Mouse (Mus musculus) ES-CJ7 (cell line): ENCODE measurements at regions not wholly inside any gene's neighbourhood (a gene's known extent, or its start where the extent isn't known, plus 50 kb on each side); places are given as distances from the start of the nearest gene placed in this dataset.
A peak's percentile ranks its signal among the peaks of the same experiment; 100 is the strongest.

Experiments used
- DNase-seq: peaks from one replicate; pipeline ENCODE4 v3.0.0; 2011; ENCODE audit warnings: low read depth, low spot score

DNA sequence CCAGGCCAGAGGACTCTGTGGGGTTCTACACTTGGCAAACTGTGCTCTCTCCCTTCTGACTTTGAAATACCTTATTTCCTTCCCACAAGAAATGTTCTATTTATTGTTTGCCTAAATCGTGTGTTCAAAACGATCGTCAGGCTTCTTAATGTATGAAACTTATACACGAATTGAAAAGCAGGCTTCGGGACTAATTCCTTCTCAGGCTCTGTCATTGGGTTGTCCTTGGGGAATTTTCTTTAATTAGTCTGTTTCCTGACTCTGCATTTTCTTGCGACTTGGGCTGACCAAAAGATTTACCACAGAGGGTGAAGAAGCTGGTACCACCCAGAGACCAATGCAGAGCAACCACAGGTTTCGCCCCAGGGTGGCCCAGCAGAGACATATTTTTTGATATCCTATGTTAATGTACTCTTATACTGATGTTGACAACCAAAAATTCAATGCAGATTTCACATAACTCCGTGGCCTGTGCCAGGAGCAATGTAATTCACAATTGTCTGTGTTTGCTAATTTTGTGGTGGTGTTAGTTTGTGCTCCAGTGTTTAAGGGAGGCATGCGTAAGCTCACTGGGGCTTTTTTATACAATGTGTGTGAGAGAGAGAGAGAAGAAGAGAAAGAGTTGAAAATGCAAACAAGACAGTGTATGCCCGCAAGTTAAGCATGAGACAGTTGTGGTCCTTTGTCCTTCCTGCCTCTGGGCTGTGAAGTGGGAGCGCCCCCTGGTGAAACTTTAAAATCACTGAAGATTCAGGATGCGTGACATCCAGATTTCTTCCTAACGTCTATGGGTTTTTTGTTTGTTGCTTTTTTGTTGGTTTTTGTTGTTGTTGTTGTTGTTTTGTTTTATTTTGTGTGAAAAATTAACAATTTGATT, 452.7 kb downstream of the Sox2 start:
- DNase-seq, result peak; percentile 76

DNA sequence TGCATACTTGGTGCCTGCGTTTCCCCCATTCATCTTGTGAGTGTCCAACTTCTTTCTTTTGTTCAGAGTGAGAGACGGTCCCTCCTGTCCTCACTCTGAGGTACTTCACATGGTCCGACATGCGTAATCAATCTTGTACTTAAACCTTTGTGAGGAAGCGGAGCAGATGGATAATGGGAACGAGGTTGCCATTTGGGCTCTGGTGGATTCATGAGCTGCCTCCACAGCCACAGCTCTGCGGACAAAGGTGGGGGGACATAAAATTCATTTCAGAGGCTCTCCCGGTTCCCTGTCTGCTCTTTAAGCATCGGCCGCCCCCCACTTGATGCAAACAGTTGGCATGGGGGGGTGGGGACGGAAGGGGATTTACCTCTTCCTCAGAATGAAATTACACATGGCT, 454.7 kb downstream of the Sox2 start:
- no peak for DNase-seq

DNA sequence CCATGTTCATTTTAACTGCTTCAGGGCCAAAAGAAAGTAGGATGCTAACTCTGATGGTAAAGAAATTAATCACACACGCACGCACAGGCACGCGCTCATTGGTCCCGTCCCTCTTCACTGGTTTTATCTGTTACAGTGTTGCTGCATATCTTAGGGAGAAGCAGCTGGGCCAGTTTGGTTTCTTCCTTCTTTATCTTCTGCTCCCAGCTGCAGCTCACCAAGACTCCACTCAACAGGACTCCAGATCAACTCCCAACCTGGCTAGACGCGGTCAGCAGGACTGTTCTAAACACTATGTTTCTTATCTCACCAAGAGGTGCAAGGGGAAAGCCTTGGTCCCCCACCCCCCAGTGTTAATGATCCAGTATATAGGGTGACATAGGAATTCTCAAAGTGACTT, 455.9 kb downstream of the Sox2 start:
- DNase-seq, result no peak

DNA sequence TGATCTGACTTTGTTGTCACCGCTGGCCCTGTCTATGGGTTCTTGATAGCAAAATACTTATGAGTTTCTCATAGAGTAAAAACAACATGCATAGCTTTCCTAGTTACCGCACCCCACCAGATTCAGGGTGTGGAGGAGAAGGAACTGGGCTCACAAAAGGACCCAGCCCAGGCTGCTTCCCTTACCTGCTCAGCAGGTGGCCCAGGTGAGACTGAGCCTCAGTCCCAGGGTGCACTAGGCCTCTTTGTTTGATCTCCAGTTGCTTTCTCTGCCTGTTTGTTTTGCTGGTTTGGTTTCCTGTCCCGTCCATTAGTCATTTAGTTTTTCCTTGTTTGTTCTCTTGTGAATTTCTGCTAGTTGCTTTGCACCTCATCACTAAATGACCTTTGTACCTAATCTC, 483.3 kb downstream of the Sox2 start:
- DNase-seq, result peak; percentile 21

DNA sequence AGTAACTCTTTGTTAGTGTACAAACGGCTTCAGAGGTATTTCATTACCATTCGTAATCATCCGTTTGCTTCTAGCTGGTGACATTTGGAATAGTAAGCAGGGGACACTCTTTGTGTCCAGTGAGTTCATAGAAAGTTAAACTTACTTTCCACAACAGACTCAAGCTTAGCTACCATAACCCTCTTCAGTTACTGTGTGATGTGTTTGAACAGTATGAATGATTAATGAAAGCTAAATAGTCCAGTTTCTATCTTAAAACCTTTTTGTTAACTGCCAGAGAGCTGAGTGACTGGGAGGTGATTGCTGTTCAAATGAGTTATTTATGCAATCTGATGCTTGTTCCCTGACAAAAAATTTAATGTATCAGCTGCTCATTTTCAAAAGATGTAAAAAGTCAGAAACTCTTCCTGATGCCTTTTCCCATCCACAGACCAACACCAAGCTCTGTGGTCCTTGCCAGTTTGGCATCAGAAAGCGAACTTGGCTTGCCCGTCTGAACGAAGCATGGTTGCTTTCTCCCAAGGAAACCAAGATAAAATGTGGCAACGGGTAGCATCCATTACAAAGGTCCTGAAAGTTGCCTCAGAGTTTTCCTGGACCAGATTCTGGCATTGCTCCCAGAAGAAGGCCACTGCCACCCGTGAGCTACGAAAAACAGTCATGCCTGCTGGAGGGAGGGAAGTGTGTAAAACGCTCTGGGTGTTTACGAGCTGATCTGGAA, 491.5 kb downstream of the Sox2 start:
- no peak for DNase-seq

DNA sequence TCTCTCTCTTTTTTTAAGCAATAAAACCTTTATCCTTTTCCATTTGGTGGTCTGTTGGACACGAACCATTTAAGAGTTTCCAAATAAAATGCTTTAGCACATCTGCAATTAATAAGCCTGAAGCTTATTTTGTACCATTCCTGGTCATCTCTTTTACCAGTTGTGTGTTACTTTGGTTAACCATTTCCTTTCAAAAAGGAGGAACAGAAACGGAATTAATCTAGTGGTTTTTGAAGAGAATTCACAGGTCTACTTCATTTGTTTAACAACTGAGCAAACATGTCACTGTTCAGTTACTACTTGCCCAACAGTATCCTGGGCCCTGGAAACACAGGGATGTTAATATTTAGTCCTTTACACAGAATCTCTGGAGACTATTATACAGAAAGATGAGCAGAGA, 492.5 kb downstream of the Sox2 start:
- DNase-seq, result no peak

DNA sequence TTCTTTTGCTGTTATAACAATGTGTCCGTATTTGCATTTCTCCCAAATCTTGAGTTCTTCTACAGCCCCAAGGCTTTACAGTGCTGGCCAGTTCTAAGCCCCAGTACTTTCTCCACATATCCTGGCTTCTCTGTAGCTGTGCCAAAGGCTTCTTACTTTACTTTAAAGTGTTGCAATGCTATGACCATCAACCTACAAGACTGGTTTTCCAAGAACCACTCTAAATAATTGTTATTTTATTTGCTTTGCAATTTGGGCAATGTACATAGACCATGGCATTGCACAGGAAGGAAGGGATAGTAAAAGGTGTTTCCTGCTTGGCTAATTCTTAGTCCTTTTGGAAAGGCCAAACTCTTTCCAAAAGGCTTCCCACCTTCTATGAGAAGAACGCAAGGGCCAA, 495.4 kb downstream of the Sox2 start:
- no peak for DNase-seq

DNA sequence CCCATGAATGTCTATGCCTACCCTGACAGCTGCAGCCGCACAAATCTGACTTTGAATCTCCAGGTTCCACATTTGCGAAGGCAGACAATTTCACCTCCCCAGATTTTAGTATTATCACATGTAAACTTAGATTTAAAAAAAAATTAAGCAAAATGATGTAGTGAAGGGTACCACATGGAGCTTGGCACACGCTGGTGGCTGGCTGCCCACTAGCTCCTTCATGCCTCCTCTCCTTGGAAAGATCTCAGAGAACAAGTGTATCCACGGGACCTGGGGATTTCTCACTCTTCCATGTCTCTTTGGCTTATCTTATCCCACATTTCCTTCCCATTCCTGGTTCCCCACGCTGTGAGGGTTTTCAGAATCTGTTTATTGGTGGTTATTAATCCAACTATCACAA, 496.5 kb downstream of the Sox2 start:
- no peak for DNase-seq

DNA sequence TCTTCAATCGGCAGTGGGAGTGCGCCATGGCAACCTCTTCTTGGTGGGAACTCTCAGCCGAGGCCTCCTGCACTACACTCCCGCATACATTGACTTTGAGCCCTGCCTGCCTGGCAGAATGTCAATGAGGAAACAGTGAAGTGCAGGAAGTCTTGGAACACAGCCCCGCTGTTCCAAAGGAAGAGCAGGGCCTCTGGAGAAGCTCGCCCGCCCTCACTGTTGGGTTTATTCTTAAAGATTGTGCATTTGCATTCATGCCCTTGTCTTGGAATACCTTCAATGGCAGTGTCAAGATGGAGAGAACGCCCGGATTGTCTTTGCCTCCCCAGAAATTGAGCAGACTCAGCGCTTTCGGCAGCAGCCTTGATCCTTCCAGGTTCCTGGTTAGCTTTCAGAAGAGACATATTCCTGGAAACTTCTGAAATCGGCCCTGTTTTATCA, 499.1 kb downstream of the Sox2 start:
- DNase-seq, result peak; percentile 66

DNA sequence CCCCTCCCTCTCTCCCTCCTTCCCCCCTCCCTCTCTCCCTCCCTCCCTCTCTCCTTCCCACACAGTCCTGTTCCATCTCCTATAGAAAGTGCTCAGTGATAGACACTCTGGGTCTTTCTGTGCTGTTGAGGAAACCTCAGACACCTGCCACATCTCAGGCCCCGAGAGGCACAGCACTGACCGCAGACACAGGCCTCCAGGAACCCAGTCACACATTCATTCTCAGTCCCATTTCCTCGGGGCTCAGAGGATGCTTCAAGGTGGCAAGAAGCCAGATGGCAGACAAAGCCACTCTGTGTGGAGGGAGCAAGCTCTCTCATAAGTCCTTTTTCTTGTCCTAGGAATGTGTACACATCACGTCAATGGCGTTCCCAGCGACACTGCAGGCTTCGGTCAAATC, 502.0 kb downstream of the Sox2 start:
- DNase-seq, result no peak

DNA sequence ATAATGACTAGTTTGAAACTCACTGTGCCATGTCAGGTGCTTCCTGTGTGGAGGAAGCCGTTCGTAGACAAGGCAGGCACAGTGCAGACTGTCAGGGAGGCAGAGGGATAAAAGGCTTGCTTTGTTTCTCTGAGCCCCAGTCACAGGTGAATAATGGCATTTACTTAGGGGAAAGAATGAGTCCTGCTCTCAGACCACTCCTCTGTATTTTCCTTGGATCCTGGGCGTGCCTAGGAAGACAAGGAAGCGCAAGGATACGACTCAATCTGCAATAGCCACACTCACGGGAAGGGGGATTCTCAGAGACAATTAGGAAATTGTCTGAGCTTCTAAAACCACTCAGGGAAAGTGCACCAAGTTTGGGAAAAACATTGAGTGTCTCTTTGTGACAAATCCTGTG, 504.1 kb downstream of the Sox2 start:
- DNase-seq, result peak; percentile 48

DNA sequence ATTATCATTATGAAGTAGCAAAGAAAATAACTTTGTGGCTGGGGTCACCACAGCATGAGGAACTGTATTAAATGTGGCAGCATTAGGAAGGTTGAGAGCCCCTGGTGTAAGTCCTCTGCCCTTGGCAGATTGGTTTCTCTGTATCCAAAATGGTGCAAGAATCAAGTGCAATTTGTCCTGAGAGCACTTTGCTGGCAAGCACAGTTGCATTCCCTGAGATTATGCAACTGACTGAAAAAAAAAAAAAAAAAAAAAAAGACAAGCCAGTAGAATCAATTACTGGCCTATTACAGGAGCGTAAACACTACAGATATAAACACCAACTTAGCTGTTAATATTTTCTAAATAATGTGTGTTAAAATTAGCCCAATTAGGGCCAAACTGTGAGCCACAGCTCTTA, 518.5 kb downstream of the Sox2 start:
- no peak for DNase-seq

DNA sequence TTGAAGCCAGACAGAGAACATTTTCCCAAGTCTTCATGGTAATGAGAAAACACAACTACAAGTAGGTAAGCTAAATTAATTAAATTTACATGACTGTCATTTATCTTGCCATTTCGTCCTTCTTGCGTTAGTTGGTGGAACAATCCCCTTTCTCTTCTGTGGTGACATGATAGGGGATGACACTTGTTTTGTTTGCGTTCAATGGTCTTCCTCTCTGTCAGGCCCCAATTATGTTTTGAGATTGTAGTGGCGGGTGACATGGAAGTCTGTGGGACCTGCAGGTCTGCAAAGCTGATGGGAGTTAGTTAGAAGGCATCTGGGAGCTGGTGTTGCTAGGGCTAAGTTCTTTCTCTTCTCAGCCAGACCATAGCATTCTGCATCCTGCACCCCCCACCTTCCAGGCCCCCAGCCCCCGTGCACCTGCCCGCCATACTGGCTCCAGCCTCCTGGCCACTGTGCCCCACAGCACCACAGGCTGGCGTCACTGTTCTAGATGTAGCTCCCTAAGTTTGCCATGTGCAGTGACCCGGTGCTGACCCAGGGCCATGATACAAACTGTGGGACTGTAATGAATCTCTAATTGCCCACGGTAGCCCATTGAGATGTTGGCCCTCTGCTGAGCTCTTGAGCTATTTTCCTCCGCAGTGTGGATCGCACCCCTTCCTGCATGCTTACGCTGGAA, 528.7 kb downstream of the Sox2 start:
- DNase-seq, result no peak

DNA sequence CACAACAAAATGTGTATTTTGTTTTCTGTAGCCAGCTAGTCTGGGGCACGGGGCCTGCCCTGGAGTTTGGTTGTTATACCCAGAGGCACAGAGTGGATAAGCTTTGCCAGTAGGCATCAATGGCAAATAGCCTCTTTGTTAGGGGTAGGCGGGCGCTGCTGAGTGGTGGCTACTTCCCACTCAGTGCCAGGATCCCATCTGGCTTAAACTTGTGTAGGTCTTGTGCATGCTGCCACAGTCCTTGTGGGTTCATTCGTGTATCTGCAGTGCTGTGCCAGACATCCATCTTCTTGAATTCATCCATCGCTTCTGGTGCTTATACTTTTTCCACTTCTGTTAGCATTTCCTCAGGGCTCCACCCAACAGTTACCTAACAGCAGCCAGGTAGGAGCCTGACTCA, 545.4 kb upstream of the Atp11b start:
- DNase-seq, result no peak

DNA sequence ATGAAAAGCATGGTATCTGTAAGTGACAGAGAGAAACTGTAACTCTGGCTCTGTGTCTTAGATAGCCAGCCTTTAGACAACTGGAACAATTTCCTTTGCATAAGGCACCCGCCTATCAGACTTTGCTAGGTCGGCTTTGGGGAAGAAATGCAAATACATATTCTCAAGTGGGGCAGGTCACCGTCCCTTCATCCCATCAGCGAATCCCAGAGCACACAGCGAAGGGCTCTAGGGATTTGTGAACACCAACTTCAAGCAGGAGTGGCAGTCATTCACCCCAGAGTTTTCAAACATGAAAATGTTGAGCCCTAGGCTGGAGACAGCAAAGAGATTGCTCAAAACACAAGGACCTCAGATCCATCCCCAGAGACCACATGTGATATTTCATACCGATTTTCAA, 534.5 kb upstream of the Atp11b start:
- no peak for DNase-seq

DNA sequence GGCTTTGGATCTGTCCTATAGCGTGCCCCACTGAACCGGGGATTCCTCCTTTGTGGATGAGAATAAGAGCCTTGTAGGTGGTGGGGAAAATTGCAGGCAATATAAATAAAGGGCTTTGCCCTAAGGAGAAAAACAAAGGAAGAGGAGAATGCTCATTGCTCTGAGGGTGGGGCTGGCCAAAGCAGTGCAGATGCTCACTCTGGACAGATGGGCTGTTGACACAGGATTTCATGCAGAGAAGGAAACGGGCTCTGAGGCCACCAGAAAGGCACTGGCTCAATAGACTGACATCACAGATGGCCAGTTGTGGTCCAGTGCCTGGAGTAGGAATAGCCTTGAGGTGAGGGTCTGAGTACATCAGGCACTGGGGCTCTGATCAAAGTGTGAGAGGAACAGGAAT, 532.7 kb upstream of the Atp11b start:
- DNase-seq, result no peak

DNA sequence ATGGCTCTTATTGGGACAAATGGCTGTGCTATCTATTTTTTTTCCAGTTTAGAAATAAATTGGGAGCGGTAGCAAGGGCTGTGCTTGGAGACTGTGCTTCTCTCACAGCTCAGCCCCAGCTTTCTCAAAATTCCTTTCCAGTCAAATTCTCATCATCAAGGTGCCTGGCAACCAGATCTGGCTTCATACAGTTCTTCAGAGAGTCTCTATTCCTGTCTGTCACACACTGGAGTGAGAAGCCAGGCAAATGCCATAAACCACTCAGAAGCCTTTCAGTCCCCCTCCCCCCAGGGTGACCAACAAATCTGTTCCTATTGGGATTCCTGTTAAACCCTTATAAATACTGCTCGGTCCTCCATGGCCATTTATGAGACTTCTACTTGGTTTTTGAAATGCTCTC, 531.7 kb upstream of the Atp11b start:
- DNase-seq, result no peak

DNA sequence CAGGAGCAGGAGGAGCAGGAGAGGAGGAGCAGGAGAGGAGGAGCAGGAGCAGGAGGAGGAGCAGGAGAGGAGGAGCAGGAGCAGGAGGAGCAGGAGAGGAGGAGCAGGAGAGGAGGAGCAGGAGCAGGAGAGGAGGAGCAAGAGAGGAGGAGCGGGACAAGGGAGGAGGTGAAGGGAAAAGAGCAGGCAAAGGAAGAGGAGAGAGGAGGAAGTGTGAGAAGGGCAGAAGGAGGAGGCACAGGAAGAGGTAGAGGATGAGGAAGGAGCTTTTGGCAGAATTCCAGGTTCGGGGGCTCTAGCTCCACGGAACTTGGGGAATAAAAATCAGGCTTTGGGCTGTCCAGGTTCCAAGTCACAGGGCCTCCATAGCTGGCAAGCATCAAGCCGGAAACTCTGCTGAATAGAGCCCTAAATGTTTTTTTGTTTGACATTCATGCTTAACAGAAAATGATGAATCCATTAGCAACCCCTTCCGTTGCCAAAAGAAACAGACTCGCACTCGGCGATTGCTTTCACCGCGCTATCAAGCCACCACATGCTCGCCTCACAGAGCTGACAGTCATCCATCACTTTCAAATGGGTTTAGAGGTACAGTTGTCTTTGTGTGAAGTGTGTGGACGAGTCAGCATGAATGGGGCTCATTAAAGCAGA, 528.7 kb upstream of the Atp11b start:
- peak; percentile 14 for DNase-seq

DNA sequence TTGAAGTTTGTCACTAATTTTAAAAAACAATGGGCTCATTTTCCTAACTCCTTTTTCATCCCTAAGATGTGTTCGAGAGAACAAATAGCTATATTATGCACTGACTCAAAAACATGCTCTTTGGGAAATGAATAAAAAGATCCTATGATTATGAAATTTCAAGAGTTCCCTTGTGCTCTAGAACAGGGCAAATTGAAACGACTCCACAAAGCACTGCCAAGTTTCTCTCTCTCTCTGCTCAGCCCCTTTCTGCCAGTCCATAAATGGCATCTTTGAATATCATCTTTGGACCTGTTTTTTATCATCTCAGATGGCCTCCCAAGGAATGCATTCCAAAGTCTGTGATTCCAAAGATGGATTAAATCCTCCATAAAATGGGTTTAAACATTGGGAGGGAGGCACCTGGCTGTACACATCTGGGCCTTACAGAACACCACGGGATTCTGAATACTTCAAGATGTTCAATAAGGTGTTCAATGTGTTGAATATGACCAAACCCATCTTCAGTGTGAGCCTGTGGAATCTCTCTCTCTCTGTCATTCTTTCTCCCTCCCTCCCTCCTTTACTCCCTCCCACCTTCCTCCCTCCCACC, 528.0 kb upstream of the Atp11b start:
- no peak for DNase-seq

DNA sequence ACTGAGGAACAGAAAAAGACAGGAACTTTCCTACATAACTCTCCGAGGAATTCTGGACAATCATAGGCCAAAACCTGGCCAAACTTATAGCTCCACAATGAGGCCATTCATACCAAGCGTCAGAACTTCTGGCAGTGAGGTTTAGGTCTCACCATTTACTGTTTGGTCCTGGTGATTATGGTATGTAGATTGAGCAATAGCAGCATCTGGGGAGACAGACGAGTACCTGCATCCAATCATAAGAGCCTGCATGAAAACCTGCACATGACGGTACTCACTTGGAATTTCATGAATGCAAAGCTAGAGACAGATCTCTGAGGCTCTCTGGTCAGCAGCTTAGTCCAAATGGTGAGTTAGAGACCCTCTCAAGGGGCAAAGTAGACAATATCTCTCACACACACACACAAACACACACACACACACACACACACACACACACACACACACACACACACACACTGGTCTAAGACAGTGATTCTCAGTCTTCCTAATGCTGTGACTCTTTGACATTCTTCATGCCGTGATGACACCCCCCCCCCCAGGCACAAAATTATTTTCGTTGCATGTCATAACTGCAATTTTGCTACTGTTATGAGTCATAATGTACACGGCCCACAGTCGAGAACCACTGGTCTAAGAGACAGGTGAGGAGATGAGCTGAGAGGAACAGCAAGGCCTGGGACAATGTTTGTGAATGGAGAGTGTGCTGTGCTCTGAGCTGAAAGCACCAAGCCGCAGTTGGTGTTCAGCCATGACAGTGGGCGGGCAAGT, 522.6 kb upstream of the Atp11b start:
- DNase-seq, result no peak

DNA sequence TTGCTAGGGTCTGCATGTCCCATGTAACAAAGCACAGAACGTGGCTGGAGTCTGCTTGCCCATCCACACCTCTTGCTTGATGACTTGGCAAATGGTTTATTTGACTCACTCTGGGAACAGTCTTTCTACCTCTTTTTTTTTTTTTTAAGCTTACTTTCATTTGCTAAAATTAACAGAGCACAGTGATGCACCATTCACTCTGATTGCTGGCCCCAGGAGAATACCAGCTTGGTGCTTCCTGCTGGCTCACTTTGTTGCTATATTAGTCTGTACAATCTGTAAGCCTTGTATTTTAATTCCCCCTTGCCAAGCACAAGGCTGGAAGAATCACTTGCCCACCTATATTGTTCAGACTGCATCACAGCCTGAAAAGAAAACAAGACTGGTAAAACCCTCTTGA, 521.4 kb upstream of the Atp11b start:
- no peak for DNase-seq
